Mouse (Mus musculus) gastrocnemius, adult 2 months (tissue): Measurements from ENCODE around the gene Gm45062. TPM values are rescaled to one million over a fixed set of nuclear protein-coding genes. Genes with fewer than 3 reads are reported as not detected.

Source experiments
- DNase-seq: peaks from one replicate; pipeline ENCODE4 v3.0.0; 2022
- H3K27ac ChIP-seq: fragments of 200-600 bp; 2 replicates; pipeline ENCODE4 v1.8.1; 2022; ENCODE audit warnings: mild to moderate bottlenecking
- H3K4me3 ChIP-seq: fragments of 200-600 bp; 2 replicates; pipeline ENCODE4 v1.8.1; 2022; ENCODE audit warnings: mild to moderate bottlenecking, moderate library complexity
- CTCF ChIP-seq: fragments of 200-600 bp; IDR thresholded peaks from 2 replicates; pipeline ENCODE4 v1.8.1; 2022; ENCODE audit warnings: antibody characterized with exemption, mild to moderate bottlenecking, moderate library complexity
- intact Hi-C: fragments of 180-260 bp; cut with DNase I; formaldehyde crosslinking; loops from one replicate; pipeline ENCODE4 v1.15.1; 2025
- total RNA-seq, 2 experiments: library from RNA; stranded (reverse); gene quantifications; 2 replicates each; pipeline ENCODE4 v1.2.3; 2021

The Gm45062 gene
- total RNA-seq, 2 experiments from 2014 or later, result 0.67 TPM; not detected in 1

DNA sequence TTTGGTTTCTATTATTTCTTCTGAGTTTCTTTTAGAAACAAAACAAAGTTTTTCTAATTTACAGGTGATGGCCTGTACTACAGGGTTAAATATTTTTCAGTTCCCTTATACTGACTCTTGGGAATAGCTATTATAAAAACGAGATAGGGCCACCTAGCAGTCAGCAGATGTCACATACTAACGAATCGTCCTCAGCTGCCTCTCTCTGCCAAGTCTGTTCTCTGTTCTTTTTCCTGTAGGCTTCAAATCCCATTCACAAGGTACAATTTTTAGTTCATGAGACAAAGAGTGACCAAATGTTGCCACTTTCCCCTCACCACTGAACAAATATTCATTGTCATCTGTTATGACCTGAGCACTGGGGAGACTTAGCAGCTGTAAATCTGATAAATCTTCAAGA is 244.7 kb downstream of the Gm45062 start:
- no peak for DNase-seq
- no peak for TF ChIP-seq CTCF
- H3K27ac ChIP-seq, result no peak overlapping the region
- intact Hi-C loops, result loop anchor here (10.0 kb wide), 1 partner anchor 89 kb away; no protein-coding TSS in a partner anchor
- no peak overlapping the region for H3K4me3 ChIP-seq

DNA sequence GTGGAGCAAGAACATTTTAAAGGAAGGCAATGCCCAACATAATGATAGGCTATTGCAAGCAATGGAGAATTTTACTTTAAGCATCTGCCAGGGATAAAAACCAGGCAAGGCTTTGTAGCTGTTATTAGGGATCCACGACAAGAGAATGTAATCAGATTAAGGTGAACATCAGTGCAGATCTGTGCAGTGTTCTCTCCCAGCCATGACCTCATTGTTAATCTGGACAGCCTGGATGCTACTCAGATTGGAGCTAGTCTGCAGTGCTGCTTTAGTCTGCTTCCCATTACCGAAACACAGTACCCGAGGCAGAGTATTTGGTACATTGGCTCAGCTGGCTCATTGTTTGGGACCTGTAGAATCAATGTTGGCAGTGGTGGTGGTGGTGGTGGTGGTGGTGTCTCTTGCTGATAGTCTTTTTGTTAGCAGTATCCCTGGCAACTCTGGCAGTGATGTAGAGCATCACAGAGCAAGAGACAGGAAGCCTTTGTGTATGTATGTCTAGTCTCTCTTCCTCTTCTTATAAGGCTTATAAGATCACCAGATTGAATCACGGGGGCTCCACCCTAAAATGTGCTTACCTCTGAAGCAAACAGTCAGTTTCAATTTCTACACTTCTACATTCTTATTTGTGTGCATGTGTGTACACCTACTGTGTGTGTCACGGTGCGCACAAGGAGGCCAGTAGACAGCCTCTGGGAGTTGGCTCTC is 245.4 kb downstream of the Gm45062 start:
- intact Hi-C loops, result loop anchor here (5.0 to 10.0 kb wide), 2 partner anchors 90 to 227 kb away; no protein-coding TSS in a partner anchor
- H3K27ac ChIP-seq, result no peak overlapping the region

DNA sequence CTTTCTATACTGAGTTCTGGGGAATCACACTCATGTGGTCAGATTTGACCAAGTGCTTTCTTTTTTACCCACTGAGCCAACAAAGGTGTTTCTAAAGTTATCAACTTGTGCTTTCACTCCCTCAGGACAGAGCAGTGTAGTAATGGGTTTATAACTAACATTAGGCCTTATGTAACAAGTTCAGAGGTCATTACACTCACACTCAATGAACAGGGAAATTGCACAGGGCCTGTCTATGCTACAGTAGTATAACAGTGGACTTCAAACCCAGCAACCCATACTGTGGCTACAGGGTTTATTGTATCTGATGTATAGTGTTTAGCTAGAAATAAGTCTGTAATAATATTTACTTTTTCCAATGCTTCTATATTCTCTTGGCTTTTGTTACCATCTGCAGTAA is 247.4 kb downstream of the Gm45062 start:
- Histone ChIP-seq H3K27ac (no peak overlapping the region), H3K4me3 (no peak overlapping the region)
- intact Hi-C loops, result loop anchor here (5.0 to 10.0 kb wide), 2 partner anchors 92 to 229 kb away; no protein-coding TSS in a partner anchor
- no peak for TF ChIP-seq CTCF
- DNase-seq, result no peak

More for the DNA sequence above, 245.4 kb downstream of the Gm45062 start:
- H3K4me3 ChIP-seq, result no peak overlapping the region
- DNase-seq, result no peak
- no peak for TF ChIP-seq CTCF

DNA sequence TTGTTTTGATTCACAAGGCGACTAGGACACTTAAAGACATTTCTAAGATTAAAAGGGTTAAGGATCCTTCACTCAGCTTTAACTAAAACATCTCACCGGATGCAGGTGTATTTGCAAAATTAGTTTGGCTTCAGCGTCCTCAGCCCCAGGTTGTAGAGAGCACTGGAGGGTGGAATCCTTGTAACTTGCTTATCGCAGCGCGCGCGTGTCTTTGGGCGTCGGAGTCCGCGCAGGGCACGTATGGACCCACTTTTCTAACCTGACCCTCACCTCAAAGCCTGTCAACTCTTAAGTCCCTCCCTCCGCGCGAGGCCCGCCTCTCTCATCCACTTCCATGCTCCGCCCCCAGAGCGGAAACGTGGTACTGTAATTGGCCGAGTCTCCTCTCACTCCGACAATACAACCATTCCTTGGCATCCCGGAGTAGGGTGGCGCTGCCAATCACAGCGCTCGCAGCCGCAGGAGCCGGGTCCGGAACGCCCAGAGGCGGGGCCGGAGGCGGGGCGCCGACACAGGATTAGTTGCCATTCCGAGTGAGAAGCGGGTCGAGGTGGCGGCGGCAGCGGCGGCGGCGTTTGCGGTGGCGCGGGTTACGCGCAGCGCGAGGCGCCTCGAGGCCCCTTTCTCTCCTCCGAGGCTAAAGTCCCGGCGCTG is 249.8 kb downstream of the Gm45062 start:
- TF ChIP-seq CTCF, result no peak; the same call in 1 of the 2 replicates
- Histone ChIP-seq H3K4me3 (peak overlapping the region; percentile 95), H3K27ac (peak overlapping the region; percentile 97)
- peak; percentile 100 for DNase-seq
- intact Hi-C loops, result loop anchor here (5.0 to 10.0 kb wide), 2 partner anchors 94 to 232 kb away; no protein-coding TSS in a partner anchor

DNA sequence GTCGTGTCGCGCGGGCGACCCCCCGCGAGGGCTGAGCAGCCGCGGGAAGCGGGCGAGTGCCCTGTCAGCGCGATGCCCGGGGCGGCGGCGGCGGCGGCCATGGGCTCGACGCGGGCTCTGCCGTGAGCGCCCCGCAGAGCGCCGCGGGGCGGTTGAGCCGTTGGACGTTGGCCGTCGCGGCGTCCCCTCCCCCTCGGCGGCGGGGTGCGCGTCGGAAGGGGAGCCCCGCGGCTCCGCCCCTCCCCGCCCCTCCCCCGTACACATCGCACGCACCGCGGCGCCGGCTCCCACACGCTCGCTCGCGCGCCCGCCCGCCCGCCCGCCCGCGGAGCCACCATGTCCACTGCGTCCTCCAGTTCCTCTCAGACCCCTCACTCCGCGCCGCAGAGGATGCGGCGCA is 250.3 kb downstream of the Gm45062 start, which contains the start of gene Glcci1:
Gene Glcci1, plus strand, starts transcription at position 50 of the 400 bp plus-strand sequence.
- TF ChIP-seq CTCF, result no peak
- intact Hi-C loops, result loop anchor here (5.0 to 10.0 kb wide), 2 partner anchors 95 to 232 kb away; no protein-coding TSS in a partner anchor
- peak within 1 kb of the TSS; percentile 97 for H3K27ac ChIP-seq
- peak; percentile 88 for DNase-seq
- H3K4me3 ChIP-seq, result peak within 1 kb of the TSS; percentile 95

DNA sequence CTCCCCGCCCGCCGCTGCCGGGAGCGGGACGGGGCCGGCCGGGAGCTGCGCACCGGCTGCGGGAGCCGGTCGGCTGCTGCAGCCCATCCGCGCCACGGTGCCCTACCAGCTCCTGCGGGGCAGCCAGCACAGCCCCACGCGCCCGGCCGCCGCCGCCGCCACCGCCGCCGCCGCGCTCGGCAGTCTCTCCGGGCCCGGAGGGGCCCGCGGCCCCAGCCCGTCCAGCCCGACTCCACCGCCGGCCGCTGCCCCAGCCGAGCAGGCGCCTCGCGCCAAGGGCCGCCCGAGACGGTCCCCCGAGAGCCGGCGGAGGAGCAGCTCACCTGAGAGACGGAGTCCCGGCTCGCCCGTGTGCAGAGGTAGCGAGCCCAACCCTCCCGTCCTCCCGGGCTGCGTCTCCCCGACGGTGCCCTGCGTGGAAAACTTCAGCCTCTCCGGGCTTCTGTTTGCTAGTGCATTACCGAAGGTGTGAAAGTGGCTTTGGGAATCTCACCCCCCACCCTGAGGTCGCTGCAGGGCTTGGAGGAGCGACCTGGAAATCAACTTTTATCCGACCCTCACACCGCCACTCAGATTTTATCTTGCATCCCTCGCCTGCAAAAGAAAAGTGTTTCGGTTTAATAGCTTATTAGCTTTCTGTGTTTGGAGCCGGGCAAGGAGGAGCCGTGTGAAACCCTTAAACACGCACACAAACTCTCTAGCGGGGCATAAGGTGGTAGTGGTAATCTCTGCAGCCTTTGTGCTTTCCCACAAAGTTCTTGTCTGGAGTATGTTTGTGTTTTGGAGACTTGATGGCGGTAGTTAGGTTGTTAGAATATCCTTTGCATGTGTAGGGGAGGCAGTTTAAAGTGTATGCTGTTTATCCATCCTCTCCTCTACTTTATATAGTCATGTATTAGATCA is 251.0 kb downstream of the Gm45062 start:
- peak; percentile 66 for DNase-seq
- intact Hi-C loops, result loop anchor here (5.0 to 10.0 kb wide), 2 partner anchors 95 to 233 kb away; no protein-coding TSS in a partner anchor
- Histone ChIP-seq H3K27ac (peak overlapping the region; percentile 97), H3K4me3 (peak overlapping the region; percentile 95)
- TF ChIP-seq CTCF, result no peak

DNA sequence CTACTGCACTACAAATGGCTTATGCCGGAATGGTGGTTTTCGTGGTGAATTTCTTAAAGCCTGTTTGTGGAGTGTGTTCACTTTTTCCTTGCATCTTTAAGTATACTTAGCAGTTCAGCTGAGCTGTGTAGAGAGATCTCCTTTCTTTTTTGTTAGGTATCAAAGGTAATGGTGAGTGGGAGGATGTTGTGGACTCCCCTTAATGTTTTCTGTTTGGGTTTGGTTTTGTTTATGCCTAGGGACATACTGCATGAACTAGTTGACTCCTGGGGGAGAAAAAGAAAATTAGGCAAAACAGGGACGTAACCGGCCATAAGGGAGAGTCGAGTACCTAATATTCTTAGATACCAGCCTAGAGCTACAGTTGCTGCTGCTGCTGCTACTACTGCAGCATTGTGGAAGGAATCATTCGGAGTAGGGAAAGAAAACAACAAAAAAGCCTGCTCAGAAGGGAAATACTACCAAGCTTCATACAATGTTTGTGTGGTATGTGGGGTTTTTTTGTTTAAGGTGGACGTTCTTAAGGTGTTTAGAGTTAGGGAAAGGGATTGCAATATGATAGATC is 251.7 kb downstream of the Gm45062 start:
- Histone ChIP-seq H3K4me3 (peak overlapping the region; percentile 95), H3K27ac (peak overlapping the region; percentile 97)
- no peak for TF ChIP-seq CTCF
- DNase-seq, result no peak
- intact Hi-C loops, result no loop called here

DNA sequence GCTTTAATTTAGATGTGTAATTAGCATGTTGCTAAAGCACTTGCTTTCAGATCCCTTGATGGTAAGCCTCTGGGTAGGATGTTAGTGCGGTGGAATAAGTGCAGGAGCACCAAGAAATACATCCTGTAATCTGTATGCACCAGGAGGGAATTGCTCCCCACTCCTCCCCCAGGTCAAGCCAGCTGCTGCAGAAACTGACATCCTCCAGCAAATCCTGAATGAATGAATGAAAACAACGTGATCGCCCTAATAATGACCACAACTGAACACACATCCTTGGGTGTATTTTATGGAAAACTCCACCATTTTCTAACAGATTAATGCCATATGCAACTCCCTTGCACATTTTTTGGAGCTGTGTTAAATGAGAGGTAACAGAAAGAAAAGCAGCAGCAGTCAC is 252.2 kb downstream of the Gm45062 start:
- intact Hi-C loops, result no loop called here
- no peak for TF ChIP-seq CTCF
- no peak overlapping the region for H3K27ac ChIP-seq
- DNase-seq, result no peak
- H3K4me3 ChIP-seq, result peak overlapping the region; percentile 95

DNA sequence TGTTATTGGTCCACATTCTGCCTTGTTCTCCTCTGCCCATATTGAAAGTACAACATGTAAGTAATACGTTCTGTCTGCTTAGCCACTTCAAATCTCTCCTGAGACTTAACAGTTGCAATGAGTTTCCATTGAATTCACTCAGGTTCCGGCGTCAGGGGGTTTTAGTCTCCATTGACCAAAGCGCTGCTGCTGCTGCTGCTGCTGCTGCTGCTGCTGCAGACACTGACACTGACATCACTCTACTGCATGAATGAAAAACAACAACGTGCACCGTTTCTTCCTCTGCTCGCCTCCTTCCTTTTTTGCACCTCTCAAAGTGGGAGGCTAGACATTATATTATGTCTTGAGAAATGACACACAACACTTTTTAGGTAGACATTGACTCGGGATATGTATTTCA is 253.2 kb downstream of the Gm45062 start:
- no peak for TF ChIP-seq CTCF
- no peak for DNase-seq
- H3K4me3 ChIP-seq, result peak overlapping the region; percentile 28
- H3K27ac ChIP-seq, result no peak overlapping the region
- intact Hi-C loops, result no loop called here

DNA sequence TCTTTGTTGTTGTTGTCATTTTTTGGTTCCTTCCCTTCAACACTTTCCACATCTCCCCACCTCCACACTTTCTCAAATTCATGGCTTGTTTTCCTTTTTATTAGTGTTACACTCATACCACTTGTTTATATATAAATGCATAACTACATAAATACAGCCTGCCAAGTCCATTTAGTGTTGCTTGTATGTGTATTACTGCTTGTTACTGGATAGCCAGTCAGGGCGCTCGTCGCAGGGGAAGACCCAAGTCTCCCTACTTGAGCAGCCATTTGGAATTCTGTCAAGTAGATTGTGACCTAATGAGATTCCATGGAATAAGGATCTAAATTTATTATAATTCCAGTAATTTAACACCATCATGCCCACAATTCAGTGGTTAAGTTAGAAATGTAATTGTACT is 260.4 kb downstream of the Gm45062 start:
- intact Hi-C loops, result loop anchor here (5.0 kb wide), 1 partner anchor 218 kb away; no protein-coding TSS in a partner anchor
- DNase-seq, result no peak
- Histone ChIP-seq H3K27ac (no peak overlapping the region), H3K4me3 (no peak overlapping the region)
- TF ChIP-seq CTCF, result no peak

DNA sequence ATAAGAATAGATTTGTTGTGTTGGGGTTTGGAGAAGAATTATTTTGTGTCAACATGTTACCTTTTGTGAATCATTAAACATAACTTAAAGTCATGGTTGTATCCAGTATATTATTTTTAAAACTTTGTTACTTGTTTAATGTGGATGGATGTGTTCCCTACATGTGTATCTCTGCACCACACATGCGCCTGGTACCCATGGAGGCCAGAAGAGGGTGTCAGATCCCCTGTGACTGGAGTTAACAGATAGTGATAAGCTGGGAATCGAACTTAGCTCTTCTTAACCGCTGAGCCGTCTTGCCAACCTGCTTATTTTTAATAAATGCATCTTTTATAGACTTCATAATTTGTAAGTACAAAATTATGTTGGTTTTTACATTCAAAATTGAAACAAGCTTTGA is 262.0 kb downstream of the Gm45062 start:
- TF ChIP-seq CTCF, result no peak
- Histone ChIP-seq H3K4me3 (no peak overlapping the region), H3K27ac (no peak overlapping the region)
- intact Hi-C loops, result loop anchor here (5.0 kb wide), 1 partner anchor 216 kb away; no protein-coding TSS in a partner anchor
- no peak for DNase-seq

DNA sequence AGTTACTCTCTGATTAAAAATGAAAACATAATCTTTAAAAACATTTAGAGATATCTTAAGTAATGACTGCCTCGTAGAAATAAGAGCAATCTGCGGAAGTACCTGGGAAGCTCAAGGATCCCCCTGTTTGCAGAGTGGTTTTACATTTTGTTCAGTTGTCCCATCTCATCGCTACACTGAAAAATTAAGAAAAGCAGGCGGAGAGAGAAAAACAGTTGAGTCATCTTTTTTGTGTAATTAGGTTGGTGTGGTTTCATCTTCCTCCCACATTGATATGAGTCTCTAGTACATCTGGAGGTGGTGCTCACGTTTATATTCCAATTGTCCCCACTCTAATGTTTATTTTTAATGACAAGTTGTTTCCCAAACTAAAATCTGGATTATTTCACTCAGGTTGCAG is 265.5 kb downstream of the Gm45062 start:
- H3K27ac ChIP-seq, result no peak overlapping the region
- no peak for TF ChIP-seq CTCF
- intact Hi-C loops, result loop anchor here (5.0 kb wide), 1 partner anchor 213 kb away; no protein-coding TSS in a partner anchor

More for the DNA sequence above, 265.5 kb downstream of the Gm45062 start:
- no peak for DNase-seq
- H3K4me3 ChIP-seq, result no peak overlapping the region
